Mouse (Mus musculus): ENCODE measurements around the gene Wdr66.

The Wdr66 gene

GRCm38 (mm10) chr5:123346701-123347270 lies 94.9 kb downstream of the Wdr66 start:
- no peak for DNase-seq (ENCODE audit: extremely low read depth, insufficient read length, low spot score)

GRCm38 (mm10) chr5:123347985-123348384 lies 96.1 kb downstream of the Wdr66 start:
- no peak for DNase-seq (ENCODE audit: extremely low read depth, insufficient read length, low spot score)

GRCm38 (mm10) chr5:123350386-123350785 lies 98.5 kb downstream of the Wdr66 start:
- DNase-seq (ENCODE audit: extremely low read depth, insufficient read length, low spot score) = no peak

GRCm38 (mm10) chr5:123355918-123356317 lies 104.0 kb downstream of the Wdr66 start:
- DNase-seq (ENCODE audit: extremely low read depth, insufficient read length, low spot score) = no peak

- no peak for DNase-seq (ENCODE audit: extremely low read depth, insufficient read length, low spot score)
Measured at GRCm38 (mm10) chr5:123357253-123357652, 105.4 kb downstream of the Wdr66 start.

GRCm38 (mm10) chr5:123359431-123359830 lies 107.5 kb downstream of the Wdr66 start:
- no peak for DNase-seq (ENCODE audit: extremely low read depth, insufficient read length, low spot score)

GRCm38 (mm10) chr5:123362911-123363310 lies 111.0 kb downstream of the Wdr66 start:
- DNase-seq (ENCODE audit: extremely low read depth, insufficient read length, low spot score) = no peak

GRCm38 (mm10) chr5:123364302-123364971 lies 112.5 kb downstream of the Wdr66 start:
- no peak for DNase-seq (ENCODE audit: extremely low read depth, insufficient read length, low spot score)

- DNase-seq (ENCODE audit: extremely low read depth, insufficient read length, low spot score) = no peak
Measured at GRCm38 (mm10) chr5:123368869-123369488, 117.1 kb downstream of the Wdr66 start.

GRCm38 (mm10) chr5:123370049-123370448 lies 118.1 kb downstream of the Wdr66 start:
- DNase-seq (ENCODE audit: extremely low read depth, insufficient read length, low spot score) = no peak

- no peak for DNase-seq (ENCODE audit: extremely low read depth, insufficient read length, low spot score)
Measured at GRCm38 (mm10) chr5:123375262-123375661, 123.4 kb downstream of the Wdr66 start.

- DNase-seq (ENCODE audit: extremely low read depth, insufficient read length, low spot score) = no peak
Measured at GRCm38 (mm10) chr5:123375793-123376452, 124.0 kb downstream of the Wdr66 start.

- no peak for DNase-seq (ENCODE audit: extremely low read depth, insufficient read length, low spot score)
Measured at GRCm38 (mm10) chr5:123376569-123376968, 124.7 kb downstream of the Wdr66 start.

Data from 3134 (cell line).